Mouse (Mus musculus): ENCODE results near the gene 1700037H04Rik.
A peak's percentile ranks its signal among the peaks of the same experiment; 100 is the strongest.

The 1700037H04Rik gene

GRCm38 (mm10) chr2:131145121-131145520 is 14.8 kb downstream of the 1700037H04Rik start:
- no peak for DNase-seq

GRCm38 (mm10) chr2:131143007-131143780 is 16.7 kb downstream of the 1700037H04Rik start:
- DNase-seq = no peak

GRCm38 (mm10) chr2:131142592-131142991 is 17.3 kb downstream of the 1700037H04Rik start:
- DNase-seq = peak; percentile 64

GRCm38 (mm10) chr2:131141336-131141986 is 18.4 kb downstream of the 1700037H04Rik start:
- no peak for DNase-seq

GRCm38 (mm10) chr2:131140533-131140905 is 19.4 kb downstream of the 1700037H04Rik start:
- DNase-seq = no peak

- DNase-seq = no peak
Measured at GRCm38 (mm10) chr2:131139886-131140532, 19.9 kb downstream of the 1700037H04Rik start.

GRCm38 (mm10) chr2:131139287-131139686 is 20.6 kb downstream of the 1700037H04Rik start:
- no peak for DNase-seq

GRCm38 (mm10) chr2:131138760-131139159 is 21.1 kb downstream of the 1700037H04Rik start:
- DNase-seq = no peak

- no peak for DNase-seq
Measured at GRCm38 (mm10) chr2:131138296-131138695, 21.6 kb downstream of the 1700037H04Rik start.

- no peak for DNase-seq
Measured at GRCm38 (mm10) chr2:131135521-131136139, 24.3 kb downstream of the 1700037H04Rik start.

- DNase-seq = no peak
Measured at GRCm38 (mm10) chr2:131134826-131135400, 25.0 kb downstream of the 1700037H04Rik start.

- no peak for DNase-seq
Measured at GRCm38 (mm10) chr2:131134381-131134780, 25.5 kb downstream of the 1700037H04Rik start.

- no peak for DNase-seq
Measured at GRCm38 (mm10) chr2:131132930-131133547, 26.8 kb downstream of the 1700037H04Rik start, which contains the start of gene Gm11037. Gene Gm11037 (plus strand): TSS chr2:131133497.

- no peak for DNase-seq
Measured at GRCm38 (mm10) chr2:131132111-131132888, 27.6 kb downstream of the 1700037H04Rik start.

GRCm38 (mm10) chr2:131130849-131131248 is 29.0 kb downstream of the 1700037H04Rik start:
- DNase-seq = no peak

- no peak for DNase-seq
Measured at GRCm38 (mm10) chr2:131129836-131130235, 30.0 kb downstream of the 1700037H04Rik start.

- DNase-seq = no peak
Measured at GRCm38 (mm10) chr2:131128636-131129157, 31.2 kb downstream of the 1700037H04Rik start.

GRCm38 (mm10) chr2:131128211-131128610 is 31.7 kb downstream of the 1700037H04Rik start:
- DNase-seq = no peak

- no peak for DNase-seq
Measured at GRCm38 (mm10) chr2:131127161-131127730, 32.6 kb downstream of the 1700037H04Rik start, which contains the start of gene Hspa12b. Gene Hspa12b (plus strand): TSS chr2:131127280.

- no peak for DNase-seq
Measured at GRCm38 (mm10) chr2:131125964-131126815, 33.7 kb downstream of the 1700037H04Rik start.

Data from right cerebral cortex, postnatal 4 days (tissue).